Mouse (Mus musculus) spleen, postnatal 4 days (tissue): ENCODE results near the gene Dock11.

Experiments used
- DNase-seq, 2 experiments: peaks; one replicate each; pipeline ENCODE4 v3.0.0; 2022; ENCODE audit warnings: low spot score in 2 of 2

Gene Dock11

DNA sequence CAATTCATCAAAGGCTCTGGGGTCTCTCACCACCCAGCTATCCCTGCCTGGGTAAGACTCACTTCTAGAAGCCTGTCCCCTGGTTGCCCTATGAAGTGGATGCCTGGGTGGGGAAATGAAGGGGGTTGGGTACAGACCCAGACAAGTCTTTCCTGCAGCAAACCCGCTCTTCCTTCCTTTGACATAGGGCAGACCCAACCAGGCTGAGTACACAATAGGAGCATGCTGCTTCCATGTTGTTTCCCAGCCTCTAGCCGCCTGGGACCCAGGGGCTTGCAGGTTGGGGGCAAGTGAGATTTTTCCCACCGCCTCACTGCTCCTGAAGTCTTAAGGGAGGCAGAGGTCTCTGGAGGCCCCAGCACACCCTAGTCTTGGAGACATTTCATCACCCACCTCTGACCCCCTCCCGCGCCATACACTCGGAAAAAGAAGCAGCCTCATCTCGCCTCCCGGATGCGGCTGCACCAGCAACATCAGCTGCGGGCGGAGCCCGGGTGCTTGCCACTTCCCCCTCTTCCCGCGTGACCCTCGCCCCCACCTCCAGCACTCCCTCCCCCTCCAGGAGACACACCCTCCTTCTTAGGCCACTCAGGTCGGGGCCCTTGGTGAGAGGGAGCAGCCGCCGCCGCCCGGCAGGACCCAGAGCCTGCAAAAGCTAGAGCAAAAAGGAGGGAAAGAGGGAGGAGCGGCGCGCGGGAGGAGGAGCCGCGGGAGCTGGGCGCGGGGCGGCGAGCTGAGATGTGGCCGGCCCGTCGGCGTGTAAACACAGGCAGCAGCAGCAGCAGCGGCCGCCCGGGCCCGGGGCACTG lies at the start of gene Dock11:
Gene Dock11, plus strand, starts transcription at position 746 of the 809 bp plus-strand sequence.
- peak; percentile 62 to 79 for DNase-seq

DNA sequence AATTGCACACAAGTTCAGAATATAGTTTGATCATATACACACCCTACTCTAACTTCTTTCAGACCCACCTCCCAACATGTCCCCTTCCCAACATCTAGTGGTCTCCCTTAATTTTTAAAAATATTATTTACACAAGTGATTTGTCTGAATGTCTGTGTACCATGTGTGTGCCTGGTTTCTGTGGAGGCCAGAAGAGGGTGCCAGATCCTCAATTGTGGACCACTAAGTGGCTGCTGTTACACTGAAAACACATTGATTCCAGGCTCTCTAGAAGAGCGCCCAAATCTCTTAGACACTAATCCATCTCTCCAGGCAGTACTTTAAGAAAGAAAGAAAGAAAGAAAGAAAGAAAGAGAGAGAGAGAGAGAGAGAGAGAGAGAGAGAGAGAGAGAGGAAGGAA lies 8.9 kb upstream of the Dock11 start:
- no peak for DNase-seq

GRCm38 (mm10) chrX:35888945-35889799 lies 540 bp downstream of the Dock11 start:
- peak; percentile 38 to 69 for DNase-seq

- DNase-seq: no peak
Measured at GRCm38 (mm10) chrX:35889800-35890106, 1.1 kb downstream of the Dock11 start.

DNA sequence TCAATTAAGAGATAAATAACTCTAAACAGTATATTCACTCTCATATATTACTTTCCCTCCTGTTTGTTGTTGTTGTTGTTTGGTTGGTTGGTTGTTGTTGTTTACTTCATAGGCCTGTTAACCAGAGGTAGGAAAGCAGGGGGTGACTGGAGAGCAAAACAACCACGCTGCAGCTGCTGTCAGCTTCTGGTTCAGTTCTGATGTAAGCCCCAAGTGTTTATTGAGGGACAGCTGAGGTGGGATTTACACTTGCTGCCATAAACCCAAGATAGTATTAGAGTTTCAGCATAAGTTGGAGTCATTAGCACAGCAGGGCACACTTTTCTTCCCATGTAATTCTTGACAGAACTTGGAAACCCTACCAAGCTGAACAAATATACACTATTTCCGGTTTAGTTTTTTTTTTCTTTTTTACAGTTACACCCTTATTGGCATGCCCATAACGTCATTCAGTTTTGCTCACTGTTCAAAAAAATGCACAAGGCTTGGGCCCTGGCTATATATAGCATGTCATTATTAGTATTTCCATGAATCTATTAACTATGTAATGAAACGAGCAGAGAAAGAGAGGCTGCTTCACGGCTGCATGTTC lies 3.0 kb downstream of the Dock11 start:
- DNase-seq: no peak

DNA sequence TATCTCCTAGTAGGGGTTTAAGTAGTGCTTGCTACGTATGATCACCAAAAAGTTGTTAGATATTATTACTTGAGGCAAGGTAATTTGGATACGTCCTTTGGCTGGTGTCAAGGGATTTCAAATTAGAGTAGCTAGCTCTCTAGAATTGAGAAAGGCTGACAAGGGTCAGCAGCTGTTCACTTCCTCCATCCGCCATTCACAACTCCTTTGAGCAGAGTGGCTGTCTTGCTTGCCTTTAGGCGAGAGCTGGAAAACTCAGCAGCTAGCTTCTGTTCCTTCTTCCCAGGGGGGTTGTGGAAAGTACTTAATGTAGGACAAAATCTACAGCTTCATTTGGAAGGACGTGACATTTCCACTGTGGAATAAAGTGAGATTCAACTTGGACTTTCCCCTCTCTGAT lies 3.7 kb downstream of the Dock11 start:
- no peak for DNase-seq

DNA sequence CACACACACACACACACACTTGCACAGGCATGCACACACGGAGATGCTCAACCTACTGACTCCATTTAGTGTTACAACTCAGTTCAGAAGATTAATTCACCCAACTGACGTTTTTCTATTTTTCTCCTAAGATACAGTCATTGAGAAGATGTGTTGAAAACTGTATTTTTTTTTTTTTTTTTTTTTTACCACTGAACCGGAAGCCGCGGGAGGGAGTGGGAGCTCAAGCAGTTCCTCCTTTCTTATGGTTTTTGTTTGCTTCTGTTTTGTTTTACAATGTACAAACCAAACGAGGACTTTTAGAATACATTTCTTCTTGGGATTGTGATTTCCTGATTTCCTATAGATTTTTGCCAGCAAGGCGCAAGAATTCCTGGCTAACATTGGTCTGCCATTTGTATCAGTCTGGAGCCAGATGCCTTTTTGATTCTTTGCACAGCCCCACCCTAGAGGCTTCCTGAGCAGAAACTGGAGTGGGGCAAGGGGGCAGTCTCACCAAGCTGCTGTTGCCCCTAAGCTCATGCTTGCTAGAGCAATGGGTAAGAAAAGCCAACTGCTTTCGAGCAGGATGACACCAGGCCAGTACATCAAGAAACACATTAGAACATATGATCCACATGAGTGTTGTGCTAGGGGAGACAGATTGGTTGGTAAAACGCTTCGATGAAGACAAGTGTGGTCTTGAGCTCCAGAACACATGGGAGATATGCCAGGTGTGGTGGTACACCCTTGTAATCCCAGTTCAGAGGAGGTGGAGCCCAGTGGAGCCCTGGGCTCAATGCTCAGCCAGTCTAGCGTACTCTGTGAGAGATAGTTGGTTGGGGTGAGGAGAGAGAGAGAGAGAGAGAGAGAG lies 9.2 kb downstream of the Dock11 start:
- no peak for DNase-seq

DNA sequence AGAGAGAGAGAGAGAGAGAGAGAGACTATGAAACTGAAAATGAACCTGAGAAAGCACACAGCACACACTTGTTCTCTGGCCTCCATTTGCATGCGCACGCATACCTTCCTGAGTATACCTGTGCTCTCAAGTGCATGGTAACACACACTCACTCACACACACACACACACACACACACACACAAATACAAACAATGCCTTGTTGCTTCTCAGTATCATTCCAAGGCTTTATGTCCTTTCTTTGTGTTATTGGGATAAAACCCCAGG lies 9.8 kb downstream of the Dock11 start:
- no peak for DNase-seq

- DNase-seq: no peak
Measured at GRCm38 (mm10) chrX:35904352-35904751, 15.7 kb downstream of the Dock11 start.

- DNase-seq: no peak
Measured at GRCm38 (mm10) chrX:35906696-35907330, 18.2 kb downstream of the Dock11 start.

DNA sequence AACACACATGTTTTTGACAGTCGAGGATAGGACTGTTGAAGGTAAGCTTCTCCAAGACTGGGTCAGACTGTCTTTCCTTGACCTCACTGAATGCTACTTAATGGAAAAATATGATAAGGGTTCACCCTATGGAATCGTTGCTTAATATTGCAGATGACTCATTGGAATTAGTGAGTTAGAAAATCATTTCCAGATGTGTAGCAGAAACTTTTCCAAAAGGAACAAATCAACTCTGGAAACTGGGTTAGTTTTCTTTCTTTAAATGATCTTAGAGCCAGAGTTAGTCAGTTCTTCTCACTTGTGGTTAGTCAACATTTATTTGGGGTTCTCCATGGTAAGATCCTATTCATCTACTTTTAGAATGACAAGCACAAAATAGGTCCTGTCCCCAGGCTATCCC lies 30.9 kb downstream of the Dock11 start:
- DNase-seq: no peak

- no peak for DNase-seq
Measured at GRCm38 (mm10) chrX:35920096-35920607, 31.5 kb downstream of the Dock11 start.

- DNase-seq: no peak
Measured at GRCm38 (mm10) chrX:35921922-35922321, 33.3 kb downstream of the Dock11 start.

DNA sequence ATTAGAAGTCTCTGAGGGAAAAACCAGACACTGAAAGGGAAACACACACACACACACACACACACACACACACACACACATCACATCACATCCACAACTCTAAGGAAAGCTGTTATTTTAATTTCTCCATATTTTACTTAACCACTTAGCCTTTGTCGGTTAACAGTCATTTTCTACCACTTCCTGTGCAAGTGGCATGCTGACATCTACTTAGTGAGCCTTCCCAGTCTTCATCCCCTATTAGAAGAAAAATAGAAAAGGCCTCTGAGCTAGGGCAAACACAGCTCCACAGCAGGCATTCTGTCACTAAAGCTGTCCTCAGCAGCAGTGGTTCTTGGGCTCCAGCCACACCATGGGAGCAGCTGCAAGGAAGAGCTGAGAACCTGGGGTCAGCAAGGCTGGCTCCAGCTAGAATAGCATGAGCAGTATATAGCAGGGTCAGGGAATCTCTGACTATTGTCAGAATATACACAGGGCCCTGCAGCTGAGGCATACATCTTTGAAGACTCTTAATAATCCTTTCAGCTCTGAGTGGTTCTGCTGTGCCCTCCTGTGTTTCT lies 36.2 kb downstream of the Dock11 start:
- no peak for DNase-seq

DNA sequence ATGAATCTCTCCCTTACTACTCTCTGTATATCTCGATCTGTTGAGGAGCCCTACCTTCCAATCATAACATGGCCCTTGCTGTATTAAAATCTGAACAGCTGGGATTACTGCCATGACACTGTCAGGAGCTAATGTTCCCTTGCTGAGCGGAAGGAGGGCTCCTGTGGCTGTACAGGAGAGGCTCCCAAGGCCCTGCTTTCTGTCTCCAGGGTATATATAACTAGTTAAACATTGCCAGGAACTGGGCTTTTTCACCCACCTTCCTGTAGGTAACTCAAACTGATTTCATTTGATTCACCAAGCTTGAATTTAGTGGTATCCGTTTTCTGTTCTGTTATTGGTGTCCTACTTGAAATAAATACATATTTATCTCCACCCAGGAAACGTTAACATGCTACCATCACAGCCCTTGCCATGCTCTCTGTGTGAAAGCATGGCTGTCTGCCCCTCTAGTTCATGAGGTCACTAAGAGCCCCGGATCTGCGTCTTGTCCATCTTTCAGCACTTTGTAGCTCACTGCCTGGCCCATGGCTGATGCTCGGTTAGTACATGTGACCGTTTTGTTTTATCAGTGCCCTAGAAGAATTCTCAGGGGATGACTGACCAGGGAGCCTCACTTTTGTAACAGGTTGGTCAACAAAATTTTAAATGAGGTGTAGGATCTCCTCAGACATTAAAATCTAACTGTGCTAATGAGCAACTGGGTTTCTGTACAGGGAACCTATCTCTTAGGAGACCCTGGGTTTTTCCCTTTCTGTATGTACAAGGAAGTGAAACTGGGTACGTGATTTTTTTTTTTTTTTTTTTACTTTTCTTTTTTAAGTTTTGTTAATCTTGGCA lies 41.7 kb downstream of the Dock11 start:
- DNase-seq: no peak

DNA sequence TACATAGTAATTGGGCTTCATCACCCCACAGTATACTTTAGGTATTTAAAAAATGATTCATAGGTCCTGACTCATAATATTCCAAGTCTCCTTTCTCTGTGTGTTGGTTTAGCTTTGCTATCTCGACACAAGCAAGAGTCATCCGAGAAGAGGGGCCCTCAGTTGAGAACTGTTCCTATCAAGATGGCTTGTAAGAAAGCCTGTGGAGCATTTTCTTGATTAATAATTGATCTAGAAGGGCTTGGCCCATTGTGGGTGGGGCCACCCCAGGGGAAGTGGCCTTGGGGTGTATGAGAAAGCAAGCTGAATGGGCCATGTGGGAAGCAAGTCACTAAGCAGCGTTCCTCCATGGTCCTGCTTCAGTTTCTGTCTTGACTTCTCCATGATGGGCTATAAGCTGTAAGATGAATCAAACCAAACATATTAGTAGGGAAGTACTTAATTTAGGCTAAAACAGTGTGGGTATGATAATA lies 42.3 kb downstream of the Dock11 start:
- peak in 1 of 2 experiments; percentile 10 for DNase-seq

DNA sequence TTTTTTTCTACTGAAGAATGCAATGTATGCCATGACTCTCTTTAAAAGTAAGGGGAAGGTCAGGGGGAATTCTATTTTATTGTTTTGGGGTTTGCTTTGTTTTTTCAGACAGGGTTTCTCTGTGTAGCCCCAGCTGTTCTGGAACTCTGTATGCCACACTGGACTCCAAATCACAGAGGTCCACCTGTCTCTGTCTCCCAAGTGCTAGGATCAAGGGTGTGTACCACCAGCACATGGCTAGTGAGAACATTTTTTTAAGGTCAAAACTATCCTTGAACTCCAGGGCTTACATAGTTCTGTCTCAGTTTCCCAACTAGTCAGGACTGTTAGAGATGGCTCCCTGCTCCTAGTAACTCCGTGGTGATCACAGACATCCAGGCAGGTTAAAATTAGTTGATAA lies 43.3 kb downstream of the Dock11 start:
- no peak for DNase-seq

DNA sequence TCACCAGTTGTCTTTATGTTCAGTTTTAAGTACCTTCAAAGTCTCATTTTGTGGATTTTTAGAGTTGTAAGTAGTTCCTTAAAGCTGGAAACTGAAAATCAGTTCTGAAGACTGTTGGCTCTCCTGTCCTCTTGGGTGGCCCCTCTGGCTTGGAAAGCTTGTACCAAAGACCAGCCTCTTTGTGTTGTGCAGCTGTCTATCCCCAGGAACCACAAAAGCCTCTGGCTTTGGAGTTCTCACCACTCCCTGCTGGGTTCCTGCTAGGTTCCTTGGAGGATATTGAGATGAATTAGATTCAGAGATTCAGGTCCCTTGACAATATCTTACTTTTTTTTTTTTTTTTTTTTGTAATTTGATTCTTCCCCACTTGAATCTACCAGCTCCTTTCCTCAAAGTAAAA lies 44.3 kb downstream of the Dock11 start:
- DNase-seq: no peak

DNA sequence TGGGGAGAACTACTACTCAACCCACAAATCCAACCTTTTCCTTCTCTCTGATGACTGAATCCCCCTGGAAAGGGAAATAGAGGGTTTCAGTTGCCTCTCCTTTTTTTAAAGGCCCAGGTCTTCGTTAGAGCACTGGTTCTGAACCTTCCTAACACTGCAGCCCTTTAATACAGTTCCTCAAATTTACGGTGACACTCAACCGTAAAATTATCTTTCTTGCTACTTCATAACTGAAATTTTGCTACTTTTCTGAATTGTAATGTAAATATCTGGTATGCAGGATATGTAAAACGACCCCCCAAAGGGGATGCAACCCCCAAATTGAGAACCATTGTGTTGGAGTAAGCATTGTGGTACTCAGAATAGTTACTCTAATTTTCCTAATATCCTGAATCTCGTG lies 49.5 kb downstream of the Dock11 start:
- DNase-seq: no peak

DNA sequence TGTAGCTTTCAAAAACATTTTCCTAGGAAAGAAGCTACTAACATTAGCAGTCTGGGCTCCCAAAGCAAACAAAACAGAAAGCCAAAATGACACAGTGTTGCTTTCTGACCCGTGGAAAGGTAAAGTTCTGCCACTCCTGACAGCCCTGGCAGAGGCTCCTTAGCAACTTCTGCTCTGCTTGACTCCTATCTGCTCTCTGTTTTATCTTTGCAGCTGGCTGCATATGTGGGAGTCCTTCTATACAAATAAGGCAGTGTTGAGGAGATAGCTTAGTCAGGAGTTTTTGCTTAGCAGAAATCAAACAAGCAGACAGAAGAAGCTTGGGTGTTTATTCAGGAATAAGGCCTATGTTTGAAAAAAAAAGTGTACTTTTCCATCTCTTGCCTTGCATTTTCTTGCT lies 57.8 kb downstream of the Dock11 start:
- DNase-seq: no peak
